Mouse (Mus musculus): Measurements from ENCODE around the gene Olfm4.

DNA sequence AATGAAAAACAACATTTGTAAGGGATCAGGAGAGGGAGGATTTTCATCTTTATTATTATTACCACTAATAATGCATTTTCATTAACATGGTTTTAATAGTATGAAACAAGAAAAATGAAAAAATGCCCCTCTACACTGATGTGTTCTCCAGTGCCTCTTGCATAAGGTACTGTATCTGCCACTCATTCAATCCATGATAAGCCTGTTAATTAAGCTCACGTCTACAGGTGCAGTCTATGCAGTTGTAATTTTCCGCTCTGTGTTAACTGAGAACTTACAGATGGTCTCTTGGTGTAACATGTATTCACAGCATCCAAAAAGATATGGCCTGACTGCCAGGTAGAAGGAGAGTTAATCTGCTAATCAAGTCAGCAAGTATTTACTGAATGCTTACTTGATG lies 22.3 kb upstream of the Olfm4 start:
- TF ChIP-seq POLR2A (IDR thresholded peaks at IDR 0.05; ENCODE audit: insufficient read depth, low read depth, low read length) (no peak), CTCF (IDR thresholded peaks at IDR 0.05; ENCODE audit: insufficient read depth, low read depth, low read length) (no peak)

Data from olfactory bulb, adult 2 months (tissue).